Mouse (Mus musculus) left cerebral cortex, postnatal 36 days (tissue): ENCODE measurements around the gene Tmem30b. TPM values are rescaled to one million over a fixed set of nuclear protein-coding genes. Genes with fewer than 3 reads are reported as not detected.

Experiments
- DNase-seq, 2 experiments: peaks; one replicate each; pipeline ENCODE4 v3.0.0; 2021 to 2022; ENCODE audit warnings: low spot score in 2 of 2, mixed read lengths in 1 of 2
- intact Hi-C: fragments of 180-260 bp; cut with DNase I; formaldehyde crosslinking; loops from one replicate; pipeline ENCODE4 v1.15.1; 2025
- total RNA-seq, 2 experiments: library from RNA; stranded (reverse); gene quantifications; 2 replicates each; pipeline ENCODE4 v1.2.3; 2021

Tmem30b gene
- under 1 TPM in 1 of 2 experiments, not detected in 1; 0.12 TPM for total RNA-seq

DNA sequence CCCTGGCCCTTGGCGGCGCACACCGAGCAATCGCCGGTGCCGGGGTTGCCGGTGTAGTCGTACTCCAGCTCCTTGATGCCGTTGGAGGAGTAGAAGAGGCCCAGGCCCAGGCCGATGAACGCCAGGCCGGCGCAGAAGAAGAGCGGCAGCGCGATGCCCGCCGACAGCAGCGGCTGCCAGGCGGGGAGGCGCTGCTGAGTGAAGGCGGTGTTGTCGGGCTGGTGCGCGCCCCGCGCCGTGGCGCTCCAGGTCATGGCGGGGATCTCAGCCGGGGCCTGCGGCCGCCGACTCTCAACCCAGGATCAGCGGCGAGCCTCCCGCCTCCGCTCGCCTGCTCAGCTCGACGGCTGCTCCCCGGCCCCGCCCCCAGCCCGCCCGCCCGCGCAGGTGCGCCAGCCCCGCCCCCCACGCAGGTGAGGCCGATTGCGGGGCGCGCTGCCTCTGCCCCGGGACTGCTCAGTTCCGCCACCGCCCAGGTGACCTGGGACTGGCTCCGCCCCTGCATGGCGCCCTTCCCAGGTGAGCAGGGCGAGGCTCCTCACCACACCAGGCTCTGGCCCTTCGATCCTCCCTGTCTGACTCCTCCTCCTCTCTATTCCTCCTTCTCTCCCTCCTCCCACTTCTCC lies at the start of gene Tmem30b:
Gene Tmem30b, minus strand, starts transcription at position 307 of the 626 bp plus-strand sequence.
- DNase-seq, result no peak
- intact Hi-C loops, result no loop called here

DNA sequence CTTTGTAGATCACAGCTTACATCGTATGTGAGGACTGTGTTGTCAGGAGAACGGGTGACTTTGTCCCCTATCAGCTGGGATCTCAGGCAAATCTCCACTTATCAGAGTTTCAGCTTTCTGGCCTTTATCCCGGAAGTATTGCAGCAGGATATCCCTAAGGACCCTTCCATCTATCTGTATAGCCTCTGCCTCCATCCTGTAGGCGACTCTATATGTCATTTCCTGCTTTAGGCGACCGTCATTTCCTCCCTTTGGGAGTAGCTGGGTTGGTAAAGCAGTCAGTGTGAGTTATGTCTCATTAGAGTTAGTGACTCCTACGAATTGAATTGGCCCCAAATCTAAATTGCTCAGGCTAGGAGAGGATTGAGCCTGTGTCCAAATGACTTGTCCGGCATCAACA lies 49.0 kb upstream of the Tmem30b start:
- no peak for DNase-seq
- intact Hi-C loops, result no loop called here

DNA sequence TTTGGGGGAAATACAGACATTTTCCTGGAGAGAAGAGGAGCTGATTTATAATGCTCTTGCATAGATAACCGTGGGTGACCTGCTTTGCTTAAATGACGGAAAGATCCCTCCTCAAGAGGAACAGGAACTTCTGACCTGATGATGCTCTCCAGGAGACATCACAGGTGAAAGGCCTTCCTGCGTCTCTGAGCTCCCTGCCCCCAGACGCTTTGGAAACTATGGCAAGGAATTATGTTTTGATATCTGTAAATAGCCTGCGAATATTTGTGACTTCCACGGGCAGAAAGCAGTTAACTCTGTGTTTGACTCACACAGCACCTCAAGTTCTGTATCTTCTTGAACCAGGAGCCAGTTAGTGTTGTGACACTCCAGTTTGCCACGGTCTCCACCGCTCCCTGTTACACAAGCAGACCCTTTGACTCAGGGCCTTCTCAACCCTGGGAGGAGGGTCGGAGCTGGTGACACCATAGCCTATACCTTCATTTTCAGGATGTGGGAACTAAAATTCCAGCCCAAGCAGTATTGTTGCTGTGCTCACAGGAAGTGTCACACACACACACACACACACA lies 48.1 kb upstream of the Tmem30b start:
- no peak for DNase-seq
- intact Hi-C loops, result no loop called here

DNA sequence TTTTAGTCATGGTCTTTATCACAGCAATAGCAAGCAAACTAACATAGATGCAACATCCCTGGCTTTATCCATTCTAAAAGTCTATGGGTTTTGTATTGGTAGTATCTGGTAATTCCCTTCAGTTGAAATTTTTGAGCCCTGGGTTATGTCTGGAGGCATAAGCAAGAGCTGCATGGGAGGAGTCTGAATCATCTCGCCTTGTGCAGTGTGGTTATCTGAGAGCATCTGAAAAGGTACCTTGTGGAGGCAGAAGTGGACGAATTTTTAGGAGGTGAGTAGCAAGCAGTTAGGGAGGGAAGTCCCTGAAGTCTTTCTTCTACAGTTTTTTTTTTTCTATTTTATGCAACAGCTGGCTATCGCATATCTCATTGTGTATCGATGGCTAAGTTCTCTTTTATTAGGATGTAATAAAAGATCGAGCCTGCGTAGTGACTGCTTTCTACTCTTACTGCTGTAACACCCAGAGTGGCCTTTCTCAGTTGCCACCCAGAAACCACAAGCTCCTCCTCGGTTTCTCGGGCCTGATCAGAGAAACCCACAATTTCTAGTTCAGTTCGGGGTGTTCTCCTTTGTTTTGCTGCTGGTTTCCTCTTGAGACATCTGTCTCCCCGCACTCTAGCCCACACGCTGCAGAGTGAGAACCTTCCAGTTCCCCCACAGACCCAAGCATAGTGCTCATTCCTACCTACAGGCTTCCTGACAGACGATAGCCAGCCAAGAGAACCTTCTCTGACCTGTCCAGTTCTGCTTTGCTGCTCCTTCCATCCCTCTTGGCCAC lies 47.0 kb upstream of the Tmem30b start:
- intact Hi-C loops, result no loop called here
- no peak for DNase-seq

DNA sequence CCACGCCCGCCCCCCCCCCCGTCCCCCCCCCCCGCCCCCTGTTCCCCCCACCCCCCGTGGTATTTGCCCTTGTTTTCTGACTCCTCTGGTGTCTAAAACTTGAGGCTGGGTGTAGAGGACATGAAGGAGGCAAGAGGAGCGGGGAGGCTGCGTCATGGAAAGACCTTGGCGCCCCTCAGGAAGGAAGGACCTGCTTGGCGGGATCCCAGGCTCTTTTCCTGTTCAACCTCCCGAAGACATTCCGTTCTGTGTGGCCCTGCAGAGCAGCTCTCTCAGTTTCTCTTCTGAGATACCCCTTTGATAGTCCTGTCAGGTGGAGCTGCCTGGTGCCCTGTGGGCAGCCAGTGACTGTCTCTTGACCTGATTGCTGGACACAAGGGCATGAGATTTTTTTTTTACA lies 45.4 kb upstream of the Tmem30b start:
- no peak for DNase-seq
- intact Hi-C loops, result no loop called here

DNA sequence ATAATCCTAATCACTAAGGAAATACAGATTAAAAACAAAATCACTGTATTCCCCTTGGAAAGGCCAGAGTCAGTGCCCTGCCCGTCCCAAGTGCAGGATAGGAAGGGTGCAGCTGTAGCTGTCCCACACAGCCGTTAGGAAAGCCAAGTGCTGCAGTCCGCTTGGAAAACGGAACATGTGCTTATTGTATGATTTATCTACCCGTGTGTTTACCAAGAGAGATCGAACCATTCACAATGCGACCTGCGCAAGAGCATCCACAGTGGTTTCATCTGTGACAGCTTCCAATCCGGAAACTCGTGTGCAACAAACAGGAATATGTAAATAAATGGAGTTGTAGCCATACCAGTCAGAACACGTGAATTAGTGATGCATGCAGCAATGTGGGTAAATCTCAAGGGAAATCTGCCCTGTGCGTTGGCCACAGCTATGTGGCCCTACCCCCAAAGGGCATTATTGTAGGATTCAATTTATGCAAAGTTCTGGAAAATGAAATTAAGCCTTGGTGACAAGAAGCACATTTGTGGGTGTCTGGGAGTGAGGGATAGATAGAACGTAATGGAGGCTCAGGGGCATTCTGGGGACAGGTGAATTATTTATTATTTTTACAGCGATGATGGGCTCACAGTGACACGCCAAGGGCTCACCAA lies 44.6 kb upstream of the Tmem30b start:
- intact Hi-C loops, result no loop called here
- DNase-seq, result no peak

DNA sequence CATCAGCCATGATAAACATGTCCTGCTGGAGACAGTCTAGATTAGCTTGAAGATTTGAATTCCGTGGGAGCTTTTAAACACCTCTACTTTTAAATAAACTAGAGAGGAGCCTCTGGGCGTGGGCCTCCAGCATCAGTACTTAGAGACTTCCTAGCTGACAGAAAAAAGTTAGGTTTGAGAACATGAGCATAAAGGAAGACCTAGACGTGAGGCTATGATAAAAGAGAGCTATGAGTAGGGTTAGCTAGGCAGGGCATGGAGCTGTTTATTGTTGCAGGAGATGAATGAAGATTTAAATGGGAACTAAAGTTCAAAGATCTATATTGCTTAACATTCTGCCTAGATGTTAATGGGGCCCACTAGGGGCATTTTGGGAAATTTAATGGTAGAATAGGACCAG lies 41.1 kb upstream of the Tmem30b start:
- no peak for DNase-seq

DNA sequence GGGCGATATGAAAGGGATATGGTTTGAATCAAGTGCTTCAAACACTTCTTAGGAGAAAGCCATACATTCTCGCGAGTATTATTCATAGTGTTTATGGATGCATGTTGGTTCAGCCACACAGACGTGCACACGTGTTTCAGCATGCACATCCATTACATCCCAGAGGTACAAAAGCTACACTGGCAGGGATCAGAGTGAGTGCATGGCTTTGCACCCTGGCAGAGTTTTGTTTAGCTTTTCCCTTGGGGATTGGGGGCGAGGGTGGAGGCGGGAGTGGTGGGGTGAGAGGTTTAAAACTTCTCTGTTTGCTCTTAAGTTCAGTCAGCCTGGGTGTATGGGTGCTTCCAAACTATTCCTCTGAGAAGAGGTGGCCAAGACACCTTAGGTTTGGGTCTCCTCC lies 39.7 kb upstream of the Tmem30b start:
- DNase-seq, result no peak
- intact Hi-C loops, result no loop called here

More for the DNA sequence above, 41.1 kb upstream of the Tmem30b start:
- intact Hi-C loops, result no loop called here

DNA sequence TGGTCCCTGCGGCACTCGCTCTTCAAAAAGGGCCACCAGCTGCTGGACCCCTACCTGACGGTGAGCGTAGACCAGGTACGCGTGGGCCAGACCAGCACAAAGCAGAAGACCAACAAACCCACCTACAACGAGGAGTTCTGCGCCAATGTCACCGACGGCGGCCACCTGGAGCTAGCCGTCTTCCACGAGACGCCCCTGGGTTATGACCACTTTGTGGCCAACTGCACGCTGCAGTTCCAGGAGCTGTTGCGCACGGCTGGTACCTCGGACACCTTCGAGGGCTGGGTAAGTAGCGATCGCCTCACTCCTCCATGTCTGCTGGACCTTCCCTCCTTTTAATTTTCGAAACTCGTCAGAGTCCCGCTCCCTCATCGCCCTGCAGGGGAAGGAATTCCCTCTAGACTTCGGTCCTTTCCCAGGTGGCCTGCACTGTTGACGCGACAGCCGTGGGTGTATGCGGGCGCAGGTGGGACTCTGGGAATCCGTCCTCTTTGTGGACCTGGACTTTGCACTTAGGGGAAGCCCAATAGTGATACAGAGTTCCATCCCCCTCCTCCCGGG lies 39.1 kb upstream of the Tmem30b start:
- intact Hi-C loops, result no loop called here
- DNase-seq, result no peak

DNA sequence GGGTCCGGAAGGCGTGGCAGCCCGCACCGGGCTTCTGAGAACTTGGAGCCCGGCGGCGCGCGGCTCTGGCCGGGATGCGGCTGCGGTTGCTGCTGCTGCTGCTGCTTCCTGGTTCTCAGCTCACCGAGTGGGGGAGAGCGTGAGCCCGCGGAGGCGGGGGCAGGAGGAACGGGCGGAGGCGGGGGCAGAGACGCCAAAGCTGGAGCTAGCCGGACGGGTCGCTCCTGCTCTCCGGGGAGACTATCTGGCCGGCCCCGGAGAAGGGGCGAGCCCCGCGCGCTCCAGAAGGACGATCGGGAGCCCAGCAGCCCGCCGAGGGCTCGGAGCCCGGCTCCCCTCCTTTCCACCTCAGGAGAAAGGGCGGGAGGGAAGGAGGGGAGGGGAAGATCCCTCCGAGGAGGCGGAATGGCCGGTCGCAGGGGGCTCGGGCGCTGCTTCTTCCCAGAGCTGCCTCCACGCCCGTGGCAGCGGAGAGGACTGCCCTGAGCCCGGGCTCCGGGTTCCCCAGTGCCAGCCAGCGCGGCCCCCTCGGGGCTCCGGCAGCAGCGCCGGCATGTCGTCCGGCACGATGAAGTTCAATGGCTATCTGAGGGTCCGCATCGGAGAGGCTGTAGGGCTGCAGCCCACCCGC lies 38.5 kb upstream of the Tmem30b start, which contains the start of gene Prkch:
Gene Prkch, plus strand, starts transcription at position 187 of the 631 bp plus-strand sequence.
- peak; percentile 54 to 61 for DNase-seq
- intact Hi-C loops, result loop anchor here (5.0 kb wide), 1 partner anchor 108 kb away; no protein-coding TSS in a partner anchor

DNA sequence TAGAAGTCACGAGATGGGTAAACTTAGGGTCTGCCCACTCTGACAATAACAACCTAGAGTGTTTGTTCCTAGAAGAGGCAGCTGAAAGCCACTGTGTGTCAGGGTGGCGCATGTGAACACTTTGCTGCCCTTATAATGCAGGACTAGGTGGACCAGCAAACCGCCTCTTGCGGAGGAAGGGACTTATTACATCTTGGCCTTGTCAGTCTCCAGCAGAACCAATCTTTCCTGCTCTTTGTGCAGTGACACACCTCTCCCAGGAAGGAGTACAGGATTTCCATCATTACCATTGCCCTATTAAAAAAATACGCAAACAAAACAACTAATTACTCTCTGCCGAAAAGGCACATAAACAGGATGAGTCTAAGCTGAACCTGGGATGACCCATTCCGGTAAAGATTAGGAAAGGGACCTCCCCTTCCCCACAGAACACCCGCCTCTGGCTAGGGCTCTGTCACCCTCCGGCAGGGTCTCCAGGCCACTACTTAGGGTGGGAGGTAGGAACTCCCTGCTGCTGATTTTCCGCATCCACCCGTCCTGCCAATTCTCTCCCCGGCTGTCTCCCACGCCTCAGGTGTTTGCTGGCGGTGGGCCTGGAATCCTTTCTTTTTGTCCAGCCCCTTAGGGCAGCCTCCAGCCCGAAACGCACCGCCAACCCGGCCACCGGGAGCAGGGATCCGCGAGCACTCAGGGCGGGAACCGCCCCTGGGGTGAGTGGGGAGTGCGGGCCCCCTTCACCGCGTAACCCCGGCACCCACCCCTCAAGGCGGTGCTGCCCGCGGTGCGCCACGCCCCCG lies 37.8 kb upstream of the Tmem30b start:
- intact Hi-C loops, result loop anchor here (5.0 kb wide), 1 partner anchor 108 kb away; no protein-coding TSS in a partner anchor
- DNase-seq, result no peak

DNA sequence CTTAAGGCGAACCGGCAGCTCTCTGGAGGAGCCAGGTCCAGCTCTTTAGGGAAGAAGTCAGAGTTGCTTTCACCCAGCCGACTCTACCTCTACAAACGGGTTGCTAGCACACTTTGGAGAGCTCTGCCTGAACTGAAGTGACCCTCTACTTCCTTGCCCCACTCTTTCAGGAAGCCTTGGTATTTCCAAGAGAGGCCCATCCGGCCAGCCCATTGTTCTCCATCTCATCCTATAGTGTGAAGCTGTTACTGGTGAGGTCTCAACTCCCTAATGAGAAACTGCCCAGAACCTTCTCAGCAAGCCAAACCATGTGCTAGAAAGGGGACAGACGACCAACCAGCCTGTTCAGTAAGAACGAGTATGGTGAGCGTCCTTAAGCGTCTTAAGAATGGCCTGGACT lies 37.1 kb upstream of the Tmem30b start:
- no peak for DNase-seq
- intact Hi-C loops, result loop anchor here (5.0 kb wide), 1 partner anchor 109 kb away; no protein-coding TSS in a partner anchor

DNA sequence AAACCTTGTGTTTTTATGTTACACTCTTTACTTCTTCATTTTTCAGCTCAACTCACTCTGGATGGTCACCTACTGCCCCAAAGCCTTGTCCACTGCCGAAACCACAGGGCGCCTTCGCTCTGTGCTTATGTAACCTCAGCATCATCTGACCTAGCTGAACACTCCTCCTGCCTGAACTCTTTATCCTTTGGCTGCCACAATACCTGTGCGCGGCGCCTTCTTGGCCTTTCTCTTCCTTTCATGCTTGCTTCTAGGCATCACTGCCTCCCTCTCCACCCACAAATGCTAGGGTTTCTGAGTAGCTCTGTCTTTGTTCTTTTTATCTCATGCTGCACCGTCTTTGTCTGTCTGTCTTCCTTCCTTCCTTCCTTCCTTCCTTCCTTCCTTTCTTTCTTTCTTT lies 34.6 kb upstream of the Tmem30b start:
- intact Hi-C loops, result loop anchor here (5.0 kb wide), 1 partner anchor 111 kb away; no protein-coding TSS in a partner anchor
- no peak for DNase-seq

DNA sequence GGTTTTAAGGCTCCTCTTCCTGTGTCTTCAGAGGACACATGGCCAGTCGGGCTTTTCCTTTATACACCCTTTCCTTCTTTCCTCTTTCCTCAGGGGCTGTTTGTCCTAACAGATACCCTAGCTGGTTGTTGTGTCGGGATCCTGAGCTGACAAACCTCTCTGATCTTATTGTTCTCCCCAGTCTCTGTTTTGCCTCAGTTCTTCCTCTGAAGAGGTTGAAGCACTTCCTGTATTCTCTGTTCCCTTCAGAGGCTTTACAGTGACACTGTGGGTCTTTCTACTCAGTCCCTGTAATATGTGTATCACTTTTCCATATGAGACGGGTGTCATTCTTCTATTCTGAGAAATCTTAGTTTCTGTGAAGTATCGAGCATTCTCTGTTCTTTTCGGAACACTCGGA lies 31.9 kb upstream of the Tmem30b start:
- DNase-seq, result no peak
- intact Hi-C loops, result no loop called here

DNA sequence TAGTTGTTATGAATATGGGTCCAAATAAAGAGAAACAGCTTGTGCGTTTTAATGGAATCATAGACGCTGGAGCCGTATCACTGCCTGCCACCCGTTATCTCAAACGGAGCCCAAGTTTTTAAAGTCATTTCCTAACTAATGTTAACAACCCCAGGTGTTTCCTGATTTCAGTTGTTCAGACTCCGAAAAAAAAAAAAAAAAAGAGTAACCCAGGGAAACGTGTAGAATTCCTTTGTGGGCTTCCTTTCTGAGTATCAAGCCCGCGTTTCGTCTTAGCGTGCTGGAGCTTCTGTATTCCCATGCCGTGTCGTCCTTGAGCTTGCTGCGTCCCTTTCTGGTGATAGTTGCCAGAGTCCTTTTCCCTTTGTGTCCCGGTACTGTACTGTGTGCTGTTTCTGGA lies 28.4 kb upstream of the Tmem30b start:
- DNase-seq, result no peak
- intact Hi-C loops, result no loop called here

DNA sequence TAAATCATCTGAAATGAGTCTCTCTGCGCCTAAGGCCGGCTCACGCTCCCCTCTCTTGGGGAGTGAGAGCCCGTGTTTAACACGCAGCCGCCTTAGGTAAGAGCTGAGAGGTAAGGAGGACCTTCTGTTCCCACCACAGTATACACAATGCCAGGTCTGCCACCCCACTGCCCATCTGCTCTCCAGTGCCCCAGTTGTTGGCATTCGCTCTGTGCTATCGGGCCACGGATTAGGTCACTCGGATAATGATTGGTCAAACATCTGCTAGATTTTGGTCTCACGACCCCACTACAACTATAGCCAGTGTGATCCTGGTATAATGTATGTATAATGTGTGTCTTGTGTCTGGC lies 19.4 kb upstream of the Tmem30b start:
- intact Hi-C loops, result loop anchor here (2.0 to 10.0 kb wide), 2 partner anchors 127 to 449 kb away; no protein-coding TSS in a partner anchor
- DNase-seq, result no peak

DNA sequence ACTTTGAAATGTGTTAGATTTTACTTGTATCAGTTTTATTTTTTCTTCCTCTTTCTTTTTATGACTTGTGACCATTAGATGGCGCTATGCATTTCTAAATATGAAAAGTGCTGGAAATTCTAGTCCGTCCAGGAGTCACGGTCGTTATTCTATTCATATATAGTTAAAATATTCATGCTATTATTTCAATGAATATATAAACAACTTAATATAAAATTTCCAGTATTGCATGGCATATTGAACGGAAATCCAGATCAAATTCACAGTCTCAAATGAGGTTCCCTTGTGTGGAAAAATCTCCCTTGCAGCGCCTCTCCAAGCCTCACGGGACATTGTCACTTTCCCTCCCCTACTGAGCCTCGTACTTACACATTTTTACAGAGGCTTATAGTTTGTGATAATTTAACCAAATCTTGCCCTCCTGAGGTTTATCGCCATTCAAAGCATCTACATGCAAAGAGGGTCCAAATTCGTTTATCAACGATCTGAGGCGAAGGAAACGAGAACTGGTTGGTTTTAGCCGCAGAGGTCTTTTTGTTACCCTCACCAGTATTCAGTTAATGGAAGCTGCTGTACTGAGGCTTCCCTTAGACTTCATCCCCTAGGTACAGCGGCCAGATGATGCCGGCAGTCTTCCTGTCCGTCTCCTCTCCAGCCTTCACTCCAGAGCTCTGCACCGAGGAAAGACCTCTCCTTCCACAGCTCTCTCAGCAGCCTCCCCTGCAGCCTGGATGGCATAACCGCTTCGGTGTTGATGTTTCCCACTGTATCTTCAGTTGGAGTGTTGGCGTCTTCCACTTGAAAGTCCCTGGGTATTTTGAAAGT lies 18.8 kb upstream of the Tmem30b start:
- intact Hi-C loops, result loop anchor here (2.0 to 10.0 kb wide), 2 partner anchors 128 to 450 kb away; no protein-coding TSS in a partner anchor
- no peak for DNase-seq

DNA sequence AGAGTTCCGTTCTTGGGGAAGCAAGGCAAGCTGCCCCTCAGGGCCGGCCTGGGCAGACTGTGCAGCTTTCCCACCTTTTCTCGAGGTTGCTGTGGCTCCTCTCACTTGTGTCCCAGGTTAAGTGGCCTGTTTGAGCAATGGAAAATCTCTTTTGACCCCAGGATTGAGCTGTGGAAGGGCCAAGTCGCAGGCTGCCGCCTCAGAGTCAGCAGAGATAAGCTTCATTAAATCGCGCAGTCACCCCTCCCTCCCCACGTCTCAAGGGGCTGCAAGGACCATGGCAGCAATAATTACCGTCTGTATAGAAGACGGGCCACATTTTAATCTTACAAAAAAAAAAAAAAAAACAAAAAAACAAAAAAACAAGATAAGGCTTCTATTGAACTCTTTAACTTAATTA lies 18.0 kb upstream of the Tmem30b start:
- DNase-seq, result no peak
- intact Hi-C loops, result loop anchor here (2.0 to 10.0 kb wide), 2 partner anchors 129 to 451 kb away; no protein-coding TSS in a partner anchor
